Mouse (Mus musculus): ENCODE data around the gene Fbxo6.
"Not testable (repeated sequence)": the region's sequence is repeated elsewhere in the genome, so short reads cannot be mapped to it uniquely, and the experiment has no call there.

The Fbxo6 gene

GRCm38 (mm10) chr4:148151267-148152168 is at the start of gene Fbxo6:
Gene Fbxo6 (minus strand): TSS chr4:148152140.
- DNase-seq (ENCODE audit: low read depth): no peak

GRCm38 (mm10) chr4:148198721-148199120 is 46.8 kb upstream of the Fbxo6 start:
- no peak for DNase-seq (ENCODE audit: low read depth)

GRCm38 (mm10) chr4:148194400-148194799 is 42.5 kb upstream of the Fbxo6 start:
- DNase-seq (ENCODE audit: low read depth): no peak

GRCm38 (mm10) chr4:148192707-148193245 is 40.8 kb upstream of the Fbxo6 start:
- DNase-seq (ENCODE audit: low read depth): no peak

- DNase-seq (ENCODE audit: low read depth): not testable (repeated sequence)
These were observed 36.8 kb upstream of the Fbxo6 start for GRCm38 (mm10) chr4:148188767-148189166.

- no peak for DNase-seq (ENCODE audit: low read depth)
These were observed 33.9 kb upstream of the Fbxo6 start for GRCm38 (mm10) chr4:148185819-148186218.

- no peak for DNase-seq (ENCODE audit: low read depth)
These were observed 32.6 kb upstream of the Fbxo6 start for GRCm38 (mm10) chr4:148184564-148184963.

GRCm38 (mm10) chr4:148182363-148182762 is 30.4 kb upstream of the Fbxo6 start:
- DNase-seq (ENCODE audit: low read depth): no peak

- no peak for DNase-seq (ENCODE audit: low read depth)
These were observed 29.5 kb upstream of the Fbxo6 start for GRCm38 (mm10) chr4:148181483-148181882.

- DNase-seq (ENCODE audit: low read depth): no peak
These were observed 25.8 kb upstream of the Fbxo6 start for GRCm38 (mm10) chr4:148177716-148178115.

GRCm38 (mm10) chr4:148176603-148177002 is 24.7 kb upstream of the Fbxo6 start:
- not testable (repeated sequence) for DNase-seq (ENCODE audit: low read depth)

- DNase-seq (ENCODE audit: low read depth): no peak
These were observed 22.5 kb upstream of the Fbxo6 start for GRCm38 (mm10) chr4:148174495-148174862.

- no peak for DNase-seq (ENCODE audit: low read depth)
These were observed 22.0 kb upstream of the Fbxo6 start for GRCm38 (mm10) chr4:148173811-148174494.

GRCm38 (mm10) chr4:148171261-148171660 is 19.3 kb upstream of the Fbxo6 start:
- no peak for DNase-seq (ENCODE audit: low read depth)

- DNase-seq (ENCODE audit: low read depth): no peak
These were observed 18.9 kb upstream of the Fbxo6 start for GRCm38 (mm10) chr4:148170842-148171241.

GRCm38 (mm10) chr4:148169586-148169985 is 17.6 kb upstream of the Fbxo6 start:
- no peak for DNase-seq (ENCODE audit: low read depth)

- no peak for DNase-seq (ENCODE audit: low read depth)
These were observed 16.3 kb upstream of the Fbxo6 start for GRCm38 (mm10) chr4:148168287-148168686.

GRCm38 (mm10) chr4:148166986-148167385 is 15.0 kb upstream of the Fbxo6 start:
- no peak for DNase-seq (ENCODE audit: low read depth)

- no peak for DNase-seq (ENCODE audit: low read depth)
These were observed 14.5 kb upstream of the Fbxo6 start for GRCm38 (mm10) chr4:148166431-148166830.

- DNase-seq (ENCODE audit: low read depth): no peak
These were observed 13.6 kb upstream of the Fbxo6 start for GRCm38 (mm10) chr4:148165551-148165950.

GRCm38 (mm10) chr4:148164461-148164860 is 12.5 kb upstream of the Fbxo6 start:
- DNase-seq (ENCODE audit: low read depth): no peak

- no peak for DNase-seq (ENCODE audit: low read depth)
These were observed 12.1 kb upstream of the Fbxo6 start for GRCm38 (mm10) chr4:148164002-148164439.

All from fibroblast of lung, adult 2 months (primary cell).